In the genomic region with DNA sequence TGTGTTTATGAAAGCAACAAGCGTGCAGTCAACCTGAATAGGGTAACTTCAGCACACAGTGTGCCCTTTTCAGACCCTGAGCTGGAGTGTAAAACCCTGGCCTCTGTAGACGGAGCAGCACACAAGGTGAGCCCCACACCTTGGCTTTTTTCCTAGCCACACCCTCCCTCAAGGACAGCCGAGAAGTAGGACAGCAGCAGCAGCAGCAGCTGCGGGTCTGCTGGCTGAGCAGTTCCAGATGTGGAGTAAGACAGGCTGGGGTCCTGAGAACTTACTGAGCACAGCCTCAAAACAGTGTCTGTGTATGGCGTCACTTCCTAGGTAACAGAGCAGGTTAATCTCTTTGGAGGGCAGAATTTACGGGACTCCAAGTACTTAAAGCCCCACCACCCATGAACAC, we compare ENCODE assay signal across 16 mouse cellular contexts. TPM values are rescaled to one million over a fixed set of nuclear protein-coding genes. Genes with fewer than 3 reads are reported as not detected.
DNase-seq lines count a peak whose midpoint lies in the region; ATAC-seq and TF ChIP-seq lines count a peak whose summit lies in the region.
"Had no signal": no experiment of that assay in that cellular context is flagged by ENCODE, and none has a peak within 500 bp of the region (broad histone marks: within the 10 kb centered on the region; RNA-seq: fewer than 3 reads in every experiment).

No protein-coding gene starts in this region.

- no peak for TF ChIP-seq CTCF in lung, adult 2 months (IDR thresholded peaks at IDR 0.05; ENCODE audit: insufficient read depth, low read length)

- 52% methylated on average over 6 of the region's 6 CpGs for WGBS in lung, embryonic 16.5 days
- WGBS in lung, adult 2 months: 61% methylated on average over 6 of the region's 6 CpGs
- 36% methylated on average over 6 of the region's 6 CpGs for WGBS in embryonic facial prominence, embryonic 15.5 days
- WGBS in limb, embryonic 15.5 days: 21% methylated on average over 6 of the region's 6 CpGs

- H3K9ac ChIP-seq in lung, embryonic 16.5 days (ENCODE audit: low read length): no peak overlapping the region
- no peak overlapping the region for H3K9ac ChIP-seq in embryonic facial prominence, embryonic 15.5 days
- H3K9ac ChIP-seq in limb, embryonic 15.5 days: no peak overlapping the region
- H3K9ac ChIP-seq: hindbrain, embryonic 15.5 days; liver, embryonic 14.5 days had no signal

- DNase-seq in lung, adult 2 months: no peak
- peak; percentile 26 for DNase-seq in yolk sac, embryonic 10.5 days (ENCODE audit: low spot score)
- no peak for DNase-seq in cerebellum, postnatal 14 days
- no peak for DNase-seq in adrenal gland, adult 18-20 months (ENCODE audit: low spot score in 2 of 2)
- DNase-seq: cerebellum, adult 9-10 months had no signal

- no peak overlapping the region for H3K4me2 ChIP-seq in lung, embryonic 16.5 days (ENCODE audit: low read depth, low read length)
- H3K4me2 ChIP-seq in embryonic facial prominence, embryonic 15.5 days (replicated peaks): no peak overlapping the region
- no peak overlapping the region for H3K4me2 ChIP-seq in limb, embryonic 15.5 days
- H3K4me2 ChIP-seq: hindbrain, embryonic 15.5 days had no signal

- no peak overlapping the region for H3K4me3 ChIP-seq in lung, embryonic 16.5 days (ENCODE audit: low read length)
- no peak overlapping the region for H3K4me3 ChIP-seq in lung, adult 2 months (replicated peaks; ENCODE audit: extremely low read depth, low read depth, low read length)
- H3K4me3 ChIP-seq in embryonic facial prominence, embryonic 15.5 days (replicated peaks): no peak overlapping the region
- no peak overlapping the region for H3K4me3 ChIP-seq in limb, embryonic 15.5 days
- H3K4me3 ChIP-seq: hindbrain, embryonic 15.5 days had no signal

- H3K9me3 ChIP-seq in lung, embryonic 16.5 days (ENCODE audit: control insufficient read depth, low read length): no peaks in the 10 kb centered on the region
- H3K9me3 ChIP-seq in embryonic facial prominence, embryonic 15.5 days (replicated peaks): no peaks in the 10 kb centered on the region
- H3K9me3 ChIP-seq in limb, embryonic 15.5 days: no peaks in the 10 kb centered on the region
- H3K9me3 ChIP-seq: hindbrain, embryonic 15.5 days had no signal

- H3K4me1 ChIP-seq in lung, embryonic 16.5 days (replicated peaks; ENCODE audit: control insufficient read depth, insufficient read depth, low read length): peaks cover 14% of the 10 kb centered on the region
- no peaks in the 10 kb centered on the region; the same call in none of the 2 replicates for H3K4me1 ChIP-seq in lung, adult 2 months (ENCODE audit: control insufficient read depth, insufficient read depth, low read length)
- H3K4me1 ChIP-seq in embryonic facial prominence, embryonic 15.5 days: peaks cover 14% of the 10 kb centered on the region
- H3K4me1 ChIP-seq in limb, embryonic 15.5 days: peaks cover 26% of the 10 kb centered on the region
- H3K4me1 ChIP-seq: hindbrain, embryonic 15.5 days had no signal

- no peaks in the 10 kb centered on the region for H3K27me3 ChIP-seq in lung, embryonic 16.5 days (ENCODE audit: control insufficient read depth, insufficient read depth, low read depth, low read length)
- H3K27me3 ChIP-seq in embryonic facial prominence, embryonic 15.5 days: no peaks in the 10 kb centered on the region
- H3K27me3 ChIP-seq in limb, embryonic 15.5 days: no peaks in the 10 kb centered on the region
- H3K27me3 ChIP-seq: hindbrain, embryonic 15.5 days had no signal

- no peaks in the 10 kb centered on the region for H3K36me3 ChIP-seq in lung, embryonic 16.5 days (ENCODE audit: control insufficient read depth, insufficient read depth, low read length)
- H3K36me3 ChIP-seq in embryonic facial prominence, embryonic 15.5 days: no peaks in the 10 kb centered on the region
- H3K36me3 ChIP-seq in limb, embryonic 15.5 days: no peaks in the 10 kb centered on the region
- H3K36me3 ChIP-seq: hindbrain, embryonic 15.5 days had no signal

- H3K27ac ChIP-seq in lung, embryonic 16.5 days (ENCODE audit: low read length): no peak overlapping the region
- H3K27ac ChIP-seq in embryonic facial prominence, embryonic 15.5 days (replicated peaks): no peak overlapping the region
- H3K27ac ChIP-seq in limb, embryonic 15.5 days: no peak overlapping the region
- H3K27ac ChIP-seq: hindbrain, embryonic 15.5 days; liver, embryonic 14.5 days; macrophage had no signal

- peak; percentile 54; the same call in 1 of the 2 replicates for ATAC-seq in lung, embryonic 16.5 days (ENCODE audit: low read depth)
- ATAC-seq in embryonic facial prominence, embryonic 15.5 days (ENCODE audit: insufficient number of reproducible peaks, low FRiP score, low TSS enrichment, low read depth): 0 out of 2 replicates have a peak, but pooled peaks have one; percentile 37
- peak; percentile 71; the same call in 1 of the 2 replicates for ATAC-seq in limb, embryonic 15.5 days (ENCODE audit: insufficient number of reproducible peaks, low FRiP score, low TSS enrichment, low read depth)

- no peak for TF ChIP-seq POLR2A in lung, adult 2 months (IDR thresholded peaks at IDR 0.05; ENCODE audit: borderline replicate concordance, extremely low read depth, low read depth, low read length)

RNA-seq across cellular contexts. Expression of a gene that starts 7.4 kb away (rescaled TPM):
- polyA plus RNA-seq in lung, embryonic 16.5 days (2015; fragmentation: Nextera tagmentation; extraction: Ambion mirVana): not detected in 2 replicates
- not detected in 2 replicates for polyA plus RNA-seq in lung, adult 2 months (2012; rRNA removed)
- polyA plus RNA-seq in embryonic facial prominence, embryonic 15.5 days (2015; fragmentation: Nextera tagmentation; extraction: Ambion mirVana): not detected in 2 replicates
- polyA plus RNA-seq in limb, embryonic 15.5 days (2015; fragmentation: Nextera tagmentation; extraction: Ambion mirVana): not detected in 2 replicates
- not detected for total RNA-seq in adrenal gland, adult 18-20 months (2021)
- total RNA-seq: left cerebral cortex, adult 8-10 months; monocyte, adult 5-6 weeks had no signal
- polyA plus RNA-seq: brain, embryonic 14.5 days; C2C12; heart, postnatal 0 days; hindbrain, embryonic 15.5 days; liver, embryonic 14.5 days; macrophage had no signal

RNA-seq across cellular contexts. Expression of a gene that starts 10.7 kb away (rescaled TPM):
- 15.1 and 17.1 TPM in 2 replicates for polyA plus RNA-seq in lung, embryonic 16.5 days (2015; fragmentation: Nextera tagmentation; extraction: Ambion mirVana)
- 3.2 and 4.6 TPM in 2 replicates for polyA plus RNA-seq in lung, adult 2 months (2012; rRNA removed)
- 9.8 and 10.0 TPM in 2 replicates for polyA plus RNA-seq in embryonic facial prominence, embryonic 15.5 days (2015; fragmentation: Nextera tagmentation; extraction: Ambion mirVana)
- polyA plus RNA-seq in limb, embryonic 15.5 days (2015; fragmentation: Nextera tagmentation; extraction: Ambion mirVana): 11.3 and 12.1 TPM in 2 replicates
- 1 to 10 TPM; 4.0 to 6.3 TPM for total RNA-seq in adrenal gland, adult 18-20 months (2021)

RNA-seq across cellular contexts. Expression of a gene that starts 11.9 kb away (rescaled TPM):
- 17.3 and 22.7 TPM in 2 replicates for polyA plus RNA-seq in lung, embryonic 16.5 days (2015; fragmentation: Nextera tagmentation; extraction: Ambion mirVana)
- polyA plus RNA-seq in lung, adult 2 months (2012; rRNA removed): 6.5 and 7.3 TPM in 2 replicates
- 16.9 and 20.5 TPM in 2 replicates for polyA plus RNA-seq in embryonic facial prominence, embryonic 15.5 days (2015; fragmentation: Nextera tagmentation; extraction: Ambion mirVana)
- polyA plus RNA-seq in limb, embryonic 15.5 days (2015; fragmentation: Nextera tagmentation; extraction: Ambion mirVana): 15.3 and 15.6 TPM in 2 replicates
- 10 to 100 TPM in 1 of 2 experiments, 1 to 10 TPM in 1; 9.5 to 12.0 TPM for total RNA-seq in adrenal gland, adult 18-20 months (2021)
